Mouse (Mus musculus): Measurements from ENCODE around the gene Reep6. TPM values are rescaled to one million over a fixed set of nuclear protein-coding genes. Genes with fewer than 3 reads are reported as not detected.

Gene Reep6
- polyA plus RNA-seq (2012; rRNA removed; ENCODE audit: low replicate concordance), result 29.5 and 41.3 TPM in 2 replicates

DNA sequence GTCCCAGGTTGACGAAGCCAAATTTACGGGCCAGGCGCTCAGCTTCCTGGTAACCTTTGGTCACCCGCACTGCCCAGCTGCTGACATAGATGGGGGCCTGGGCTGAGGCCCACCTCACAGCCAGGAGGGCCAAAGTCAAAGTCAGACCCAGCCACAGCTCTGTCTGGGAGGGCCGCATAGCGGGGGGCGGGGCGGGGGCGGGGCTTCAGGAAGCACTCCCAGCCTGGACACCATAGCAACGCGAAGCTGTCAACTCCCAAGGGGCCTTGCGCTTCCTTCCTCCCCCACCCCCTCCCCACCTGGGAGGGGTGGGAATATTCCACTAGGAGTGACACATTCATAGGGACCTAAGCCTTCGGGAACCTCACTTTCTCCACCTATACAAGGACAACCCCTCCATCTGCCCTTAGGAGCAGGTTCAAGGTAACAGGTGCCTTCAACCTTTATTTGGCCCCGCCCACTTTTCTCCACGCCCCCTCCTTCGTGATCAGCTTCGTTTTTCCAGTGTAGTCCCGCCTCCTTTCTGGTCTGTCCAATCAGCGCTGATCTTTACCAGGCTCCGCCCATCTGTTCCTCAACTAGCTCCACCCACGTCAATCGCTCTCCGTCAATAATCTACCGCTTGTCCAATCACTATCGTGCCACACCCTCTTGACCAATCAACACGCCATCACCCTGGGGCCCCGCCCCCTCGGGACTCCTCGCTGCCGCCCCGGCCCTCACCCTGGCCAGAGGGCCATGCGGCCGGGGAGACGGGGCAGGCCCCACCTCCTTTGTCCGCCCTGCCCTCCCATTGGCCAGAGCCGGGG is at the start of gene Reep6, which contains the start of gene Pcsk4:
Reep6 (plus strand) TSS at position 681 of the 809 bp plus-strand sequence.
Pcsk4 (minus strand) TSS at position 226 of the 809 bp plus-strand sequence.

DNA sequence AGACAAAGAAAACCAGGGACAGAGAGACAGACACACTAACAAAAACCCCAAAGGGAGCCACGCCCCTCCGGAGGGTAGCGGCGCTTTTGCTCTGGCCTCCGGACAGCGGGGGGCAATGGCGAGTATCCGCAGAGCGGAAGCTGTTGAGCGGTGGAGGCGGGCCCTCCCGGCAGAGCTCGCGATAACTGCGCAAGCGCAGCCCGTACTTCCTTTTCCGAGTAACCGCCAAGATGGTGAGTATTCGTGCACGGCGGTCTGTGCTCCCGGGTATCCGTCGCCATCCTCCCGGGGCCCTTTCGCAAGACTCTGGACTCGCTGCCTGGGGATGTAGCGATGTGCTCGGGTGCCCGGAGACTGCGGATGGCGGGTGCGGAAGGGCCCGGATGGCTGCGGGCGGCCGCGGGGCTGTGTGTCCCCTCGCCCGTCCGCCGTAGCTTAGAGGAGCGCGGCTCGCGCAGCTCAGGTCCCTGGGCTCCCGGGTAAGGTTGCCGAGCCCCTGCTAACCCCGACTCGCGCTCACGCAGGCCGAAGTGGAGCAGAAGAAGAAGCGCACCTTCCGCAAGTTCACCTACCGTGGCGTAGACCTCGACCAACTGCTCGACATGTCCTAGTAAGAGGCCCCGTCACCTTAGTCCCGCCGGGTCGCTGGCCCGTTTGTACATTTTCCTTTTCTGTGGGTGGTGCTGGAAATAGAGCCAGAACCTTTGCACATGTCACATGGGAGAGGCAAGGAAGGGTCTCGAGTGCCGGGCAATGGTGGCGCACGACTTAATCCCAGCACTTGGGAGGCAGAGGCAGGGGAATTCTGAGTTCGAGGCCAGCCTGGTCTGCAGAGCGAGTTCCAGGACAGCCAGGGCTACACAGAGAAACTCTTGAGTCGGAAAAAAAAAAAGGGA is 37.3 kb upstream of the Reep6 start, which contains the start of gene Rps15:
Rps15 (plus strand) TSS at position 203 of the 896 bp plus-strand sequence.

DNA sequence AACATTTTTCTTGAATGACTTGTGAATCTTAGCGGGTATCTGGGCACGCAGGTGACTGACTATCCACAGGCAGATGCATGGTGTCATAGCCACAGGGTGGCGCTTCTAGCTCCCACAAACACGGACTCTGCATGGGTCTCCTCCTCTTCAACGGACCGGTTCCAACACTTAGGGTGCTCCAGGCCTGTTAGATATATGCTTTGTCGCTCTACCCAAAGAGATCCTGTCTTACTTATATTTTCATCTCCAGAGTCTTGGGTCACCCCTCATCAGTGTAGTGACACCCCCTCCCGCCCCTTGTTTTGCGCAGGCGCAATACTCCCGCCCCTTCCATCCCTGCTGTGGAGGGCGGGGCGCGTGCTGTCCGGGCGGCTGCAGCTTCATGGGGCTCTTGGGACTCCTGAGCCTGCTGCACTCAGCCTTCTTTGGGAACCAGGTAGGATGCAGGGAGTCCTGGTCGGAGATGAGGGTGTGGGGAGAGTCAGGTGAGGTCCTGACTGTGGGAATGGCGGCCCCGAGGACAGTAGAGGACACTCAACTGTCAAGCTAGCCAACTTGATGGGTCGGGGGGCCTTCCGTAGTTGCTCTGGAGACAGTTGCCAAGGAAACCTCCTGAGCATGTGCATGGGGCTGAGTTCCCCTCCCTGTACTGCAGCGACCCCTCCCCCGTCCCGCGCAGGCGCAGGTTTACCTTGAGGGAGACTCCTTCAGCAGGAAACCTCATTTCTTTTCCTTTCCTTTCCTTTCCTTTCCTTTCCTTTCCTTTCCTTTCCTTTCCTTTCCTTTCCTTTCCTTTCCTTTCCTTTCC is 33.9 kb upstream of the Reep6 start, which contains the start of gene Apc2:
Apc2 (plus strand) TSS at position 360 of the 808 bp plus-strand sequence.

DNA sequence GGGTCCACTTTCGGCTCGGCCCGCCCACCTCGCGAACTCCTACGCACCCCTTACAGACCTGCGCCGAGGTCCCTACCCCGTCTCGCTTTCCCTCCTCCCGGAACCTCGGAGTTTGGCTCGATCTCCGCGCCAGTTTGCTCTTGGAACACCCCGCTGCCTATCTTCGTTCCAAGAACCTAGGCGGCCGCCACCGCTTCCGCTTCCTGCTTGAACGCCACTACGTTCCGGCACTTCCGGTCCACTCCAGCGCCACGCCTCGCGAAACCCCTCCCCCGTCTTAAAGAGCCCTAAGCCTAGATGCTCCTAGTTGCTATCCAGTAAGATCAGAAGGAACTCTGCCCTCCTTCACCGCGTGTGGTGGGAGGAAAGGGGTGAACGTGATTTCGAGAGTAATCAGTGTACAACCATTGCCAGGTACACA is 9.4 kb upstream of the Reep6 start, which contains the start of gene 2310011J03Rik:
2310011J03Rik (minus strand) TSS at position 198 of the 421 bp plus-strand sequence.

DNA sequence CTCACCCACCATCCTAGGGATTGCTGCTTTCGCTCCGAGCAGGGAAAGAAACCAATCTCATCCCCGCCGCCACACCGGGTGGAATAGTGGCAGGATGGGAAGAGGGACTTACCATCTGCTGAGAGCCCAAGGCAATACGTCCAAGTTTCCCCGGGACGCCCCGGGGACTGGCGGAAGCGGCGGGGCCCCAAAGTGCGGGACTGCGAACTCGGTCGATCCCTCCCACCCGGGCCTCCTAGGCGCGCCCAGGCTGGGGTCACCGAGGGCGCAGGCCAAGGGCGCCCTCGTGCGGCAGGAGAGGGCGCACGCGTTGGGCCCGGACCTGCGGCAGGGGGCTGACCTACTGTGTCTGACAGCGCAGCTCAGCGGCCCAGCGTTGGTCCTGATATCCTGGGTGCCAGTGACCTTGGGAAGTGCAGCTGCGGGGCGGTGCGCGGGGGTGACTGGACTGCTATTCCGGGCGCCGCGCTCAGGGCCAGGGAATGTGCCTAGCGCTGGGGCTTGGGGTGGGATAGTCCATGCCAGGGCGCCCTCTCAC is 18.6 kb downstream of the Reep6 start, which contains the start of gene Adamtsl5:
Adamtsl5 (minus strand) TSS at position 169 of the 538 bp plus-strand sequence.

DNA sequence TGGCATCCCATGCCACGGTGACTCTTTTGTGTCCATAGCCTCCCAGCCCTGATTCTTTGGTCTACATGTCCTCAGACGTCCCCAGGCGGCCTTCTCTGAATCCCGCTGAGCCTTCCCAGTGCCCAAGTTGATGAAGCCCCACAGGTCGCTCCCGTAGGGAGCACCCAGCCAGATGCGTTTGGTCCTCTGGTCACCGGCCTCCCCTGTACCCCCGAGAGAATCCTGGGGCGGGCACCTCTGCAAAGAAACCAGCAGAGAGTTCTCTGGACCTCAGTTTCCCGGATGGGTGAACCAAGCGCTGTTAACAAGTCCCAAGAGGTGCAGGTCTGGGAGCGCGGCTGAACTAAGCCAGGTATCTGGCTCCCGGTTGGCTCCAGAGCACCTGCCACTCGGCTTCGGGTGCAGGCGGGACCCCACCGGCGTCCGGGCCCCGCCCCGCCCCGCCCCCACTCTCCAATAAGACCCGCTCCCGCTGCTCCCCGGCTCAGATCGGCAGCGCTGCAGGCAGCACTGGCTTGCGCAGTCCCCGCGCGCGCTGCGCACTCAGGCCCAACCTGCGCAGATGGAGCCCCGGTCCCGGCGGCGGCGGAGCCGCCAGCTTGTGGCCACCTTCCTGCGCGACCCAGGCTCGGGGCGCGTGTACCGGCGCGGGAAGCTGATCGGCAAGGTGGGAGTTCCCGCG is 26.4 kb downstream of the Reep6 start, which contains the start of gene Plk5:
Plk5 (plus strand) TSS at position 459 of the 682 bp plus-strand sequence.

Other genes starting within 250 kb of the Reep6 start
- gene Sbno2, start 224.4 kb upstream of the Reep6 start, polyA plus RNA-seq (2012; rRNA removed; ENCODE audit: low replicate concordance), result 43.1 and 60.1 TPM in 2 replicates
- gene Stk11, start 214.2 kb upstream of the Reep6 start, polyA plus RNA-seq (2012; rRNA removed; ENCODE audit: low replicate concordance), result 146 and 147 TPM in 2 replicates
- 840 and 867 TPM in 2 replicates for gene Atp5d, start 191.3 kb upstream of the Reep6 start, polyA plus RNA-seq (2012; rRNA removed; ENCODE audit: low replicate concordance)
- gene Cbarp, start 189.1 kb upstream of the Reep6 start, polyA plus RNA-seq (2012; rRNA removed; ENCODE audit: low replicate concordance), result 4.6 and 24.2 TPM in 2 replicates
- 26.8 and 79.7 TPM in 2 replicates for gene Midn, start 181.7 kb upstream of the Reep6 start, polyA plus RNA-seq (2012; rRNA removed; ENCODE audit: low replicate concordance)
- 85.6 and 156 TPM in 2 replicates for gene Cirbp, start 164.0 kb upstream of the Reep6 start, polyA plus RNA-seq (2012; rRNA removed; ENCODE audit: low replicate concordance)
- 11.8 and 12.1 TPM in 2 replicates for gene 1600002K03Rik, start 157.0 kb upstream of the Reep6 start, polyA plus RNA-seq (2012; rRNA removed; ENCODE audit: low replicate concordance)
- 5.8 and 12.4 TPM in 2 replicates for gene Efna2, start 150.5 kb upstream of the Reep6 start, polyA plus RNA-seq (2012; rRNA removed; ENCODE audit: low replicate concordance)
- gene Mum1, start 103.5 kb upstream of the Reep6 start, polyA plus RNA-seq (2012; rRNA removed; ENCODE audit: low replicate concordance), result 61.9 and 62.4 TPM in 2 replicates
- 414 and 611 TPM in 2 replicates for gene Ndufs7, start 80.8 kb upstream of the Reep6 start, polyA plus RNA-seq (2012; rRNA removed; ENCODE audit: low replicate concordance)
- 63.6 and 128 TPM in 2 replicates for gene Gamt, start 68.9 kb upstream of the Reep6 start, polyA plus RNA-seq (2012; rRNA removed; ENCODE audit: low replicate concordance)
- 41.8 and 67.0 TPM in 2 replicates for gene Dazap1, start 68.5 kb upstream of the Reep6 start, polyA plus RNA-seq (2012; rRNA removed; ENCODE audit: low replicate concordance)
- 1,097 and 1,999 TPM in 2 replicates for gene Rps15, start 37.5 kb upstream of the Reep6 start, polyA plus RNA-seq (2012; rRNA removed; ENCODE audit: low replicate concordance)
- gene Apc2, start 34.0 kb upstream of the Reep6 start, polyA plus RNA-seq (2012; rRNA removed; ENCODE audit: low replicate concordance), result 1.6 and 3.1 TPM in 2 replicates
- 63.1 and 73.9 TPM in 2 replicates for gene 2310011J03Rik, start 9.4 kb upstream of the Reep6 start, polyA plus RNA-seq (2012; rRNA removed; ENCODE audit: low replicate concordance)
- gene Pcsk4, start 455 bp upstream of the Reep6 start, polyA plus RNA-seq (2012; rRNA removed; ENCODE audit: low replicate concordance), result 11.0 and 18.3 TPM in 2 replicates
- 27.6 and 29.5 TPM in 2 replicates for gene Adamtsl5, start 18.5 kb downstream of the Reep6 start, polyA plus RNA-seq (2012; rRNA removed; ENCODE audit: low replicate concordance)
- 0.12 TPM in 1 of 2 replicates, not detected in the other for gene Plk5, start 26.5 kb downstream of the Reep6 start, polyA plus RNA-seq (2012; rRNA removed; ENCODE audit: low replicate concordance)
- 9.5 and 41.0 TPM in 2 replicates for gene Mex3d, start 57.7 kb downstream of the Reep6 start, polyA plus RNA-seq (2012; rRNA removed; ENCODE audit: low replicate concordance)
- gene Mbd3, start 69.6 kb downstream of the Reep6 start, polyA plus RNA-seq (2012; rRNA removed; ENCODE audit: low replicate concordance), result 145 and 199 TPM in 2 replicates
- gene Uqcr11, start 76.9 kb downstream of the Reep6 start, polyA plus RNA-seq (2012; rRNA removed; ENCODE audit: low replicate concordance), result 2,303 and 2,715 TPM in 2 replicates
- 56.2 and 124 TPM in 2 replicates for gene Tcf3, start 103.7 kb downstream of the Reep6 start, polyA plus RNA-seq (2012; rRNA removed; ENCODE audit: low replicate concordance)
- not detected in 2 replicates for gene Onecut3, start 164.9 kb downstream of the Reep6 start, polyA plus RNA-seq (2012; rRNA removed; ENCODE audit: low replicate concordance)
- gene Atp8b3, start 209.2 kb downstream of the Reep6 start, polyA plus RNA-seq (2012; rRNA removed; ENCODE audit: low replicate concordance), result 0.03 and 0.06 TPM in 2 replicates
- 36.1 and 53.1 TPM in 2 replicates for gene Rexo1, start 231.6 kb downstream of the Reep6 start, polyA plus RNA-seq (2012; rRNA removed; ENCODE audit: low replicate concordance)
- 13.1 and 28.3 TPM in 2 replicates for gene Klf16, start 247.4 kb downstream of the Reep6 start, polyA plus RNA-seq (2012; rRNA removed; ENCODE audit: low replicate concordance)

Data from subcutaneous adipose tissue, adult 2 months (tissue).